Mouse (Mus musculus) cerebellum, adult 2 months (tissue): Measurements from ENCODE around the gene Slc12a7.

ENCODE experiments used
- CTCF ChIP-seq: fragments of 200-500 bp; IDR thresholded peaks from 2 replicates; pipeline ENCODE4 v1.5.1; 2011; ENCODE audit warnings: low read depth, mild to moderate bottlenecking, control low read depth, low read length, moderate library complexity, borderline replicate concordance; ENCODE audit not compliant: insufficient read depth
- POLR2A ChIP-seq: fragments of 200-500 bp; IDR thresholded peaks from 2 replicates; pipeline ENCODE4 v1.6.1; 2011; ENCODE audit warnings: low read length, control low read depth, borderline replicate concordance; ENCODE audit not compliant: insufficient read depth

GRCm38 (mm10) chr13:73763439-73764255 is 30.8 kb downstream of the Slc12a7 start:
- TF ChIP-seq CTCF (no peak), POLR2A (no peak)
